Mouse (Mus musculus): ENCODE results near the gene Klrb1f. TPM values are rescaled to one million over a fixed set of nuclear protein-coding genes. Genes with fewer than 3 reads are reported as not detected.
"Not testable (repeated sequence)": the region's sequence is repeated elsewhere in the genome, so short reads cannot be mapped to it uniquely, and the experiment has no call there.

The Klrb1f gene
- polyA plus RNA-seq, 1 experiment from 2014 or later: 0.58 TPM

- not testable (repeated sequence) for ATAC-seq (ENCODE audit: low FRiP score); H3K27me3 ChIP-seq (replicated peaks); H3K9ac ChIP-seq (replicated peaks); H3K4me3 ChIP-seq (replicated peaks); H3K36me3 ChIP-seq; H3K27ac ChIP-seq (replicated peaks); H3K9me3 ChIP-seq (replicated peaks); H3K4me2 ChIP-seq; H3K4me1 ChIP-seq
- 95% methylated on average over 8 of the region's 8 CpGs for WGBS
These were observed 42.9 kb downstream of the Klrb1f start for GRCm38 (mm10) chr6:129088596-129088995.

- H3K4me3 ChIP-seq (replicated peaks): no peak overlapping the region
- H3K9ac ChIP-seq (replicated peaks): no peak overlapping the region
- H3K4me1 ChIP-seq: no peaks in the 10 kb centered on the region
- no peak for ATAC-seq (ENCODE audit: low FRiP score)
- no peak overlapping the region for H3K4me2 ChIP-seq
- H3K36me3 ChIP-seq: no peaks in the 10 kb centered on the region
- no peaks in the 10 kb centered on the region for H3K27me3 ChIP-seq (replicated peaks)
- H3K9me3 ChIP-seq (replicated peaks): no peaks in the 10 kb centered on the region
- H3K27ac ChIP-seq (replicated peaks): no peak overlapping the region
These were observed 49.5 kb downstream of the Klrb1f start for GRCm38 (mm10) chr6:129095166-129095565.

GRCm38 (mm10) chr6:129097929-129098328, 52.2 kb downstream of the Klrb1f start:
- Histone ChIP-seq H3K36me3 (no peaks in the 10 kb centered on the region), H3K27me3 (replicated peaks) (no peaks in the 10 kb centered on the region), H3K9ac (replicated peaks) (no peak overlapping the region), H3K4me1 (no peaks in the 10 kb centered on the region), H3K4me3 (replicated peaks) (no peak overlapping the region), H3K9me3 (replicated peaks) (no peaks in the 10 kb centered on the region), H3K27ac (replicated peaks) (no peak overlapping the region), H3K4me2 (no peak overlapping the region)
- no peak for ATAC-seq (ENCODE audit: low FRiP score)
- 45% methylated on average over 1 of the region's 1 CpGs for WGBS

- ATAC-seq (ENCODE audit: low FRiP score); H3K4me2 ChIP-seq; H3K36me3 ChIP-seq; H3K4me1 ChIP-seq; H3K27me3 ChIP-seq (replicated peaks); H3K4me3 ChIP-seq (replicated peaks); H3K9me3 ChIP-seq (replicated peaks); H3K9ac ChIP-seq (replicated peaks); H3K27ac ChIP-seq (replicated peaks): not testable (repeated sequence)
- WGBS: 76% methylated on average over 1 of the region's 1 CpGs
These were observed 55.1 kb downstream of the Klrb1f start, which contains the start of gene Clec2e for GRCm38 (mm10) chr6:129100794-129101193. Gene Clec2e, minus strand, starts transcription at chr6:129100913.

GRCm38 (mm10) chr6:129101604-129102003, 55.9 kb downstream of the Klrb1f start:
- Histone ChIP-seq H3K4me3 (replicated peaks) (no peak overlapping the region), H3K9ac (replicated peaks) (no peak overlapping the region), H3K36me3 (no peaks in the 10 kb centered on the region), H3K4me2 (no peak overlapping the region), H3K27ac (replicated peaks) (no peak overlapping the region), H3K4me1 (no peaks in the 10 kb centered on the region), H3K9me3 (replicated peaks) (no peaks in the 10 kb centered on the region), H3K27me3 (replicated peaks) (no peaks in the 10 kb centered on the region)
- 82% methylated on average over 1 of the region's 1 CpGs for WGBS
- no peak for ATAC-seq (ENCODE audit: low FRiP score)

GRCm38 (mm10) chr6:129102858-129103555, 57.3 kb downstream of the Klrb1f start:
- H3K4me1 ChIP-seq: no peaks in the 10 kb centered on the region
- H3K27me3 ChIP-seq (replicated peaks): no peaks in the 10 kb centered on the region
- H3K4me2 ChIP-seq: no peak overlapping the region
- ATAC-seq (ENCODE audit: low FRiP score): no peak
- no peaks in the 10 kb centered on the region for H3K9me3 ChIP-seq (replicated peaks)
- H3K27ac ChIP-seq (replicated peaks): no peak overlapping the region
- H3K4me3 ChIP-seq (replicated peaks): no peak overlapping the region
- 84% methylated on average over 4 of the region's 4 CpGs for WGBS
- H3K36me3 ChIP-seq: no peaks in the 10 kb centered on the region
- H3K9ac ChIP-seq (replicated peaks): no peak overlapping the region

Other genes with a start within 250 kb of the Klrb1f start
- not detected in 2 replicates for gene Gm44511, start 219.6 kb upstream of the Klrb1f start, polyA plus RNA-seq (2015; fragmentation: Nextera tagmentation; extraction: Ambion mirVana)
- gene Klrb1b, start 219.6 kb upstream of the Klrb1f start, polyA plus RNA-seq (2015; fragmentation: Nextera tagmentation; extraction: Ambion mirVana): 0.49 TPM in 1 of 2 replicates, not detected in the other
- 0.92 TPM in 1 of 2 replicates, not detected in the other for gene Clec2i, start 158.3 kb upstream of the Klrb1f start, polyA plus RNA-seq (2015; fragmentation: Nextera tagmentation; extraction: Ambion mirVana)
- 0.41 and 5.9 TPM in 2 replicates for gene BC035044, start 154.8 kb upstream of the Klrb1f start, polyA plus RNA-seq (2015; fragmentation: Nextera tagmentation; extraction: Ambion mirVana)
- gene Clec2g, start 111.5 kb upstream of the Klrb1f start, polyA plus RNA-seq (2015; fragmentation: Nextera tagmentation; extraction: Ambion mirVana): not detected in 2 replicates
- 0.19 TPM in 1 of 2 replicates, not detected in the other for gene Clec2e, start 55.0 kb downstream of the Klrb1f start, polyA plus RNA-seq (2015; fragmentation: Nextera tagmentation; extraction: Ambion mirVana)
- gene Clec2d, start 134.7 kb downstream of the Klrb1f start, polyA plus RNA-seq (2015; fragmentation: Nextera tagmentation; extraction: Ambion mirVana): 0.24 and 0.40 TPM in 2 replicates
- 0.09 and 0.47 TPM in 2 replicates for gene Cd69, start 229.5 kb downstream of the Klrb1f start, polyA plus RNA-seq (2015; fragmentation: Nextera tagmentation; extraction: Ambion mirVana)